Comparison of ENCODE assay signal across 9 mouse cellular contexts in genomic region chr11:86568425-86568824, GRCm38 (mm10). TPM values are rescaled to one million over a fixed set of nuclear protein-coding genes. Genes with fewer than 3 reads are reported as not detected.
A peak's percentile ranks its signal among the peaks of the same experiment; 100 is the strongest.
DNase-seq lines count a peak whose midpoint lies in the region; ATAC-seq and TF ChIP-seq lines count a peak whose summit lies in the region.
"Had no signal": no experiment of that assay in that cellular context is flagged by ENCODE, and none has a peak within 500 bp of the region (broad histone marks: within the 10 kb centered on the region; RNA-seq: fewer than 3 reads in every experiment).

No protein-coding gene starts in this region.

- no peaks in the 10 kb centered on the region for H3K9me3 ChIP-seq in hindbrain, embryonic 13.5 days

- no peak overlapping the region for H3K9ac ChIP-seq in hindbrain, embryonic 13.5 days

- no peak overlapping the region for H3K4me3 ChIP-seq in left cerebral cortex, adult 2 months
- no peak overlapping the region for H3K4me3 ChIP-seq in hindbrain, embryonic 13.5 days

- H3K27me3 ChIP-seq in hindbrain, embryonic 13.5 days, result no peaks in the 10 kb centered on the region

- 77% methylated on average over 3 of the region's 3 CpGs for WGBS in hindbrain, embryonic 13.5 days

- H3K36me3 ChIP-seq in hindbrain, embryonic 13.5 days, result no peaks in the 10 kb centered on the region

- H3K27ac ChIP-seq in left cerebral cortex, adult 2 months, result no peak overlapping the region
- H3K27ac ChIP-seq in hindbrain, embryonic 13.5 days, result no peak overlapping the region

- TF ChIP-seq CTCF in left cerebral cortex, adult 2 months (IDR thresholded peaks at IDR 0.05), result peak; percentile 71

- intact Hi-C loops in left cerebral cortex, adult 2 months (cut with DNase I), result loop anchor here (1.0 to 5.0 kb wide), 2 partner anchors 88 to 444 kb away; no protein-coding TSS in a partner anchor
- intact Hi-C loops in left cerebral cortex, postnatal 36 days (cut with DNase I), result loop anchor here (1.0 kb wide), 1 partner anchor 88 kb away; no protein-coding TSS in a partner anchor

- no peak overlapping the region for H3K4me2 ChIP-seq in hindbrain, embryonic 13.5 days

- no peak for DNase-seq in left cerebral cortex, adult 2 months (ENCODE audit: extremely low spot score in 1 of 2, low spot score in 2 of 2)
- DNase-seq in left cerebral cortex, postnatal 36 days (ENCODE audit: low spot score in 2 of 2), result no peak
- peak; percentile 61 for DNase-seq in ES-CJ7 (ENCODE audit: low read depth, low spot score)
- DNase-seq in brain, adult 2 months (ENCODE audit: low read depth, low spot score), result peak; percentile 59
- no peak for DNase-seq in left cerebral cortex, adult 9 months (ENCODE audit: low spot score in 2 of 2)
- no peak for DNase-seq in ovary, postnatal 10 days (ENCODE audit: low spot score)
- DNase-seq: cerebellum, postnatal 25 days had no signal

- H3K4me1 ChIP-seq in hindbrain, embryonic 13.5 days (replicated peaks), result peaks cover 8% of the 10 kb centered on the region; the same call in 1 of the 2 replicates

- peak; percentile 74 for ATAC-seq in megakaryocyte progenitor cell, adult 5-6 weeks (replicated peaks; ENCODE audit: poor library complexity)
- no peak for ATAC-seq in hindbrain, embryonic 13.5 days (ENCODE audit: low FRiP score)

RNA-seq across cellular contexts. Expression of gene Tubd1, which starts 23.6 kb away (rescaled TPM):
- total RNA-seq in left cerebral cortex, adult 2 months (2021), result 1 to 10 TPM; 5.3 to 6.8 TPM
- 1 to 10 TPM; 5.3 to 6.1 TPM for total RNA-seq in left cerebral cortex, postnatal 36 days (2021)
- 7.0 and 15.0 TPM in 2 replicates for total RNA-seq in megakaryocyte progenitor cell, adult 5-6 weeks (2015)
- 9.4 and 11.5 TPM in 2 replicates for total RNA-seq in megakaryocyte progenitor cell, adult 5-6 weeks (2017)
- 7.6 and 7.8 TPM in 2 replicates for polyA plus RNA-seq in hindbrain, embryonic 13.5 days (2015; fragmentation: Nextera tagmentation; extraction: Ambion mirVana)

RNA-seq across cellular contexts. Expression of gene Rps6kb1, which starts 23.8 kb away (rescaled TPM):
- 10 to 100 TPM; 38.5 to 39.2 TPM for total RNA-seq in left cerebral cortex, adult 2 months (2021)
- total RNA-seq in left cerebral cortex, postnatal 36 days (2021), result 10 to 100 TPM; 33.7 to 38.4 TPM
- 44.3 and 53.2 TPM in 2 replicates for total RNA-seq in megakaryocyte progenitor cell, adult 5-6 weeks (2015)
- total RNA-seq in megakaryocyte progenitor cell, adult 5-6 weeks (2017), result 34.1 and 48.6 TPM in 2 replicates
- 62.4 and 66.2 TPM in 2 replicates for polyA plus RNA-seq in hindbrain, embryonic 13.5 days (2015; fragmentation: Nextera tagmentation; extraction: Ambion mirVana)

Comparison
In these comparisons a context has a peak if more than half of its experiments do, and no peak if none do; other contexts are left out.
1. DNase-seq: peak in ES-CJ7 (single experiment) and brain, adult 2 months (single experiment); none in left cerebral cortex, adult 2 months (0 of 2), left cerebral cortex, postnatal 36 days (0 of 2), left cerebral cortex, adult 9 months (0 of 2) and ovary, postnatal 10 days (single experiment).